Mouse (Mus musculus) adrenal gland (tissue): ENCODE results near the gene Cadps.

Experiments used
- intact Hi-C: fragments of 180-260 bp; cut with DNase I; formaldehyde crosslinking; loops from one replicate; pipeline ENCODE4 v1.15.1; 2025
- long read RNA-seq, 2 experiments: library from polyadenylated mRNA; unstranded; transcript quantifications; one replicate each; pipeline ENCODE4 v2.0.0; 2020; ENCODE audit warnings: borderline replicate concordance in 1 of 2; ENCODE audit not compliant: insufficient replicate concordance in 1 of 2

Cadps gene
- long read RNA-seq, experiment 1, partial matches to known transcripts, result 0 of 1 reads
- long read RNA-seq, experiment 1, other reads (novel, unspliced or antisense), result 1 of 1 reads
- long read RNA-seq, experiment 2, result 0 reads

DNA sequence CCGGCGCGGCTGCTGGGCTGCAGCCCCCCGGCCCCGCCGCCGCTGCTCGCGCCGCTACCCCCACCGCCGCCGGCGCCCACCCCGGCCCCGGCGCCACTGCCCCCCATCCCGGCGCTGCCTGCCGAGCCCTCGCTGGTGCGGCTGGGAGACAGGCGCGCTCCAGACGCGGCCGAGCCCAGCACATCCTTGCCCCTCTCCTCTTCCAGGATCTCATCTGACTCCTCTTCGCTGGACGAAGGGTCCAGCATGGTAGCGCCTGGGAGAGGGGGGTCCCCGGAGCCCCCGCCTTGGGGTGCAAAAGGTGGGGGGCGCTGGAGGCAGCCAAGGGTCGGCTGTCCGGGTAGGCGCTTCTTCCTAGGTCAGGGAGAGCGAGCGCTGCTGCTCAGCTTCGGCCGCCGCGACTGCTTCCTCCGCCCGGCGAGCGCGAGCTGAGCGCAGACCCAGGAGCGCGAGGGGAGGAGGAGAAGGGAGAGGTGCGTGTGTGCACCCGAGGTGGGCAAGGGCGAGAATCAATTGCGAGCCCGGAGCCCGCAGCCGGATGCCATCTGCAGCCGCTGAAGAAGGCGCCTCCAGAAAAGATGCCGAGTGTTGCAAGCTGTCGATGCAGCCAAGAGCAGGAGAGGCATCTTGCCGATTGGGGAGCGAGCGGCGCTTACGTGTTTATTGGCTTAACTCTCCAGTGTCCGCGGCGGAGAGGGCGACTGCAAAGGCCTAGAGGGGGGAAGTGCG, at the start of gene Cadps:
Cadps (minus strand) TSS at position 589 of the 729 bp plus-strand sequence.
- intact Hi-C loops, result no loop called here

- intact Hi-C loops, result no loop called here
Measured at GRCm38 (mm10) chr14:12869605-12870004, 46.7 kb upstream of the Cadps start.

GRCm38 (mm10) chr14:12865258-12865657, 42.4 kb upstream of the Cadps start:
- intact Hi-C loops, result no loop called here

GRCm38 (mm10) chr14:12843860-12844259, 21.0 kb upstream of the Cadps start:
- intact Hi-C loops, result no loop called here

DNA sequence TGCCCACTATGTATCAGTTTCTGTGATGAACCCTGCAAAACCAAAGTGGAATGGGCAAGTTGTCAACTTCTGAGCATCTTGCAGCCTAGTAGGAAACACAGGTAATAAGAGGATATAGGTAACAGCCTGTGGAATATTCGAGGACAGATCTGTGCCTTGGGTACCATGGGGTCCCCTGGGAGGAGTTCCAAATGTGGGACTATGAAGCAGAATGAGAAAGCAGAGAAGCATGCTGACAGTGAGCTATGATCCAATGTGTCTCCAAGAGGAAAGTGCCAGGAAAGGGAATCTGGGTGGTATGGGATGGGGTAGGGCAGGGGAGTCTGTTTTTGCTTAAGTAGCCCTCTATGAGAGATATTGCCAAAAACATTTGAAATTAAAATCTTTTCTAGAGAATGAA, 16.6 kb upstream of the Cadps start:
- intact Hi-C loops, result no loop called here

GRCm38 (mm10) chr14:12838949-12839348, 16.1 kb upstream of the Cadps start:
- intact Hi-C loops, result no loop called here

DNA sequence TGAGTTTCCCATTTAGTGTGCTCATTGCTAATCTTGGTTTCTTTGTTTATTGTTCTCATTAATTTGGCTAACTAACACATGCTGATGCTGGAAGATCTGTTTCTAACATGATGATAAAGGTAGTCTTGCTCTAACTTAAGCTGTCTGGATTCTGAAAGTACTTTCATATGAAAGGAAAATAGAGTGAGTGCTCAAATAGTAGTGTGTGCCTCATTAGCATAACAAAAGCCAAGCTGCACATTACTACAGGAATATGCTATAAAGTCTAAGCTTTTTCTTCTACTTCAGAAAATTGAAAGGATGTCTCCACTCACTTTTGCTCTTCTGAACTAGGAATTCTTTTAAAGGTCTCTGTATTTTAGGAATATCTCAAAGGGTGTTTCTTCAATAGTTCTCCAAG, 15.4 kb upstream of the Cadps start:
- intact Hi-C loops, result no loop called here

- intact Hi-C loops, result no loop called here
Measured at GRCm38 (mm10) chr14:12837902-12838301, 15.0 kb upstream of the Cadps start.

- intact Hi-C loops, result no loop called here
Measured at GRCm38 (mm10) chr14:12823781-12824180, 902 bp upstream of the Cadps start.

DNA sequence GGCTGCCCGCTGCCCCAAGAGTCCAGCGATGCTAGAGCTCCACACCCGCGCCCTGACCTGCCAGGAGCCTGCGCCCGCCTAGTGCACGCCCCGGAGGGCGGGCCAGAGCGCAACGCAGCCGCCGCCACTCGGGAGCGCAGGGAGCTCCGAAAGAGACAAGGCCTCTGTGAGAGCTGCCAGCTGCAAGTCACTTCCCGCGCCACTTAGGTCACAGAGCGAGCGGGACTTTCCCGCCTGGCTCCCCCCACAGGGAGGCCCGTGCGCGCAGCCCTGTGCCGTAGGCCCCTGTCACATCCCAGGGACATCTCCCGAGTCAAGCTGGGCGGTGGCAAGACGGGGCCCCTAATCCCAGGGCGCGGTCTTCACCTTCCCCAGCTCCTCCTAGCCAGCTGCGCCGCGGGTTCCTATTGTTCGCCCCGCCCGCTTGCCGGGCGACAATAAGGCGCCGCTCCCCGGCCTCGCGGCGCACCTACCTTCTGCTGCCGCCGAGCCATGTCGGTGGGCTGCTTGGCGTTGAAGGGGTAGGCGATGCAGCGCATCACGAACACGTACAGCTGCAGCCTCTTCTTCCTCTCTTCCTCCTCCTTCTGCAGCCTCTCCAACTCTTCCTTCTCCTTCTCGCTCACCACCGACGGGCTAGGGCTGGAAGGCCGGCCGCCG, 918 bp downstream of the Cadps start:
- intact Hi-C loops, result no loop called here

DNA sequence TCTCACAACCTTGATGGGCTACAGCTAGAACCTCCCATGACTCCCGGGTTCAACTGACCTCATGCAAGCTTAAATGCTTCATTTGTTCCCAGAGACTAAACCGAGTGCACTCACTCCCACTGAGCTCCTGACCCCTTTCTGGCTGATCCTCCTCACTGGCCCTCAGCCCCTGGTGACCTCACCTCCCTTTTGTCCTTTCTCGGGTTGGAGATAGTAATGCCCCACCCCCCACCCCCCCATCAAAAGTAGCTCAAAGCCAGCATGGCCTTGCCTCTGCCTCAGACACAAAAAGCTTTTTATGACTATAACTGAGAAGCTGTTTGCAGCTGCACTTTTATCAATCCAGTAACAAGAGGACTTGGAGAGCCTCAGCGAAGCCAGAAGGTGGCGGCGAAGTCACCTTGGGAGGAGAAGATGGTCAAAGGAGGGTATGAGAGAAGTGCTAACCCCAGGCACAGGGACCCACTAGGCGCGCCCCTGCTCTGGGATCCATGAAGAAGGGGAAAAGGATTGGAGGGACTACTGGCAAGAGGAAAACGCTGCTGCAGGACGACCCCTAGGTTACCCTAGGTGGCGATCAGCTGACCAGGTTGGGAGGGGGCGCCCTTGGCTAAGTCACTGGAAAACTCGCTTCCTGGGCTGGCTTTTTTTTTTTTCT, 1.6 kb downstream of the Cadps start:
- intact Hi-C loops, result no loop called here

DNA sequence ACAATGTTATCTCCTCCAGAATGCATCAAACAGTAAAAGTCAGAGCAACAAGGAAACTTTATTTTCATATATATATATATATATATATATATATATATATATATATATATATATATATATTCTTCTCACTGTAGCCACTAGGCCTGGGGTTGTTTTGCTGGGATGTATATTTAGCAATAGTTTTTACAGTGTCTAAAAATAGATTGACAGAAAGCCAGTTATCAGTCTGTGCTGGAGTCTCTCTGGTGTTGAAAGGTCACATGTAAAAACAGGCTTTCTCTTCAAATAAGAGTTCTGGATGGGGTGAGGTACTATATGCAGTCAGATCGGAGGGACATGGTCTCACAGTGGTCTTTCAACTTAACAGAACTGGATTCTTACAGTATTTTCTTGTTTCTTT, 2.7 kb downstream of the Cadps start:
- intact Hi-C loops, result no loop called here

GRCm38 (mm10) chr14:12818442-12818841, 4.4 kb downstream of the Cadps start:
- intact Hi-C loops, result no loop called here

- intact Hi-C loops, result no loop called here
Measured at GRCm38 (mm10) chr14:12812072-12812471, 10.8 kb downstream of the Cadps start.

GRCm38 (mm10) chr14:12802995-12803394, 19.9 kb downstream of the Cadps start:
- intact Hi-C loops, result no loop called here

DNA sequence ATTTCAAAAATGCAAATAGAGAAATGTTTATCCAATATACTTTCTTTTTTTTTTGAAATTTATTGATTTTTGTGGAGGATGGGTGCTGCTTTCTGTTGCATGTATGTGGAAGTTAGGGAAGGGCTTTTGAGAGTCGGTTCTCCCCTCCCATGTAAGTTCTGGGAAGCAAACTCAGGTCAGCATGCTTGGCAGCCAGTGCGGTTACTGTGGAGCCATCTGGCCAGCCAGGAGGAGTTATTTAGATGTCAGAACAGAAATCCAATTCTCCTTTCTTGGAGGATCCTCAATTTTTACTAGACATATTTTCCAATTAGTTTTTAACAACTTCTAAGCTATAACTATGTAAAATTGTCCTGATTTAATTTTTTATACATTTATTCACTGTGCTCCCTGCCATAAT, 21.8 kb downstream of the Cadps start:
- intact Hi-C loops, result no loop called here

- intact Hi-C loops, result no loop called here
Measured at GRCm38 (mm10) chr14:12798926-12799325, 24.0 kb downstream of the Cadps start.

GRCm38 (mm10) chr14:12784296-12784695, 38.6 kb downstream of the Cadps start:
- intact Hi-C loops, result no loop called here

GRCm38 (mm10) chr14:12780016-12780415, 42.9 kb downstream of the Cadps start:
- intact Hi-C loops, result no loop called here

DNA sequence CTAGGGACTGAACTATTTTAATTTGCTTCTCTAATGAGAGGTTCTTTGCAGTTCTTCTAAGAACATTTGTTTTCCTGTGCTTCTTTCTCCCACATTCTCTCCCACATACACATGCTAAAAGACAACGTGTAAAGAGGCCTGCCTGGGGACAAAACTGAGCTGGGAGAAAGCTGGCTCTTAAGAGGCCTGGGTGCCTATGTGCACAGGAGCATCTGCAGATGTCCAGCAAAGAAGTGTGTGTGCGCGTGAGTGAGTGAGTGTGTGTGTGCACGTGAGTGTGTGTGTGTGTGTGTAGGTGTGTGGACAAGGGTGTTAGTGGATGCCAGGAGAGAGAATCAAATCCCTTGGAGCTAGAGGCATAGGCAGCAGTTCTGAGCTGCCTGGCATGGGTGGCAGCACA, 44.9 kb downstream of the Cadps start:
- intact Hi-C loops, result no loop called here

DNA sequence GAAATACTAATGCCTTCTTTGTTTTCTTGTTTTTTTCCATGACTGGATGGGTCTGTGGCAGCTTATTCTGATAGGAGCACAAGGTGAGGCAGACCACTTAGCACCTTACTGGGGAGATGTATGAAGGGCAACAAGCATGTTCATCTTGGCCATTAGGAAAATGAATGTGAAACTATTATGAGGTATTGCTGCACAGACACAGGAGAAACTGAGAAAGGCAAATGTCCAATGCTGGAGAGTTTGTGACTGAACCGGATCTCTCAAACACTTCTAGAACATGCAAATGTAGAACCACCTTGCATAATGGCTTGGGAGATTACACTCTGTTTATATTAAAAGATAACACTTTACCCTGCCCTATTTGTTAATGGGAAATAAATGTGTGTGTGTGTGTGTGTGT, 54.0 kb downstream of the Cadps start:
- intact Hi-C loops, result no loop called here

- intact Hi-C loops, result no loop called here
Measured at GRCm38 (mm10) chr14:12753237-12753636, 69.6 kb downstream of the Cadps start.
